Mouse (Mus musculus): ENCODE results near the gene Mettl6.

DNA sequence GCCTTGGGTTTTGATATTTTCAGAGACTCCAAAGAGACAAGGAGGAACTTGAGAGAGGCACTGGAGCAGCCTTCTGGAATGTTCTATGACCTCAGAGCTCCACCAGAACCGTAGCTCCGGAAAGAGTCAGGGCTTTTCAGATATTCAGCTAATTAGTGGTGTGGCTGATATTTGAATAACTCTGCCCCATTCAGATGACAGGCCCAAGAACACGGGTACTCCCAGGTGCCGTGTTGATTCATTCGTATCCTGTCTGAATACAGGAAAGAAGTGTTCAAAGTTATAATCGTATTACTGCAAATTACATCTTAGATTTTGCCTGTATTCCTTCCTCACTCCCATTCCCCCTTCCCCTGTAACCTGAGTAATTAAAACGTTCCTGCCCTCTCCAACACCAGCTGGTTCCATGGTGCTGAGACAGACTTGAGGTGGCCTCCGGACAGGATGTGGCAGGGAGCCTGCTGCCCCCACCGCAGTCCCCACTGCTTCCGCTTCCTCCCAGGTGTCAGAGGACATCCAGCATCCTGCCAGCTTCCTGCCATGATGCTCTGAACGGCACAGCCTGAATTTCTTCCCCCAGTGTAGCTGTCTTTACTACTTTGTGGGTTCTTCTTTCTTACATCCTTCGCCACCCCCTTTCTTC lies 36.8 kb upstream of the Mettl6 start:
- TF ChIP-seq CTCF (IDR thresholded peaks at IDR 0.05; ENCODE audit: control insufficient read depth, insufficient read depth, insufficient read length) (no peak), CEBPB (IDR thresholded peaks at IDR 0.05; ENCODE audit: low read depth) (no peak), USF1 (IDR thresholded peaks at IDR 0.05; ENCODE audit: low read depth) (no peak), MYOG (IDR thresholded peaks at IDR 0.05; ENCODE audit: control insufficient read depth, extremely low read depth, insufficient read length) (no peak), MAX (IDR thresholded peaks at IDR 0.05) (no peak)
